Mouse (Mus musculus): ENCODE measurements around the gene Foxj1. TPM values are rescaled to one million over a fixed set of nuclear protein-coding genes. Genes with fewer than 3 reads are reported as not detected.
A peak's percentile ranks its signal among the peaks of the same experiment; 100 is the strongest.

Foxj1 gene
- polyA plus RNA-seq, 1 experiment, result 0.08 TPM

DNA sequence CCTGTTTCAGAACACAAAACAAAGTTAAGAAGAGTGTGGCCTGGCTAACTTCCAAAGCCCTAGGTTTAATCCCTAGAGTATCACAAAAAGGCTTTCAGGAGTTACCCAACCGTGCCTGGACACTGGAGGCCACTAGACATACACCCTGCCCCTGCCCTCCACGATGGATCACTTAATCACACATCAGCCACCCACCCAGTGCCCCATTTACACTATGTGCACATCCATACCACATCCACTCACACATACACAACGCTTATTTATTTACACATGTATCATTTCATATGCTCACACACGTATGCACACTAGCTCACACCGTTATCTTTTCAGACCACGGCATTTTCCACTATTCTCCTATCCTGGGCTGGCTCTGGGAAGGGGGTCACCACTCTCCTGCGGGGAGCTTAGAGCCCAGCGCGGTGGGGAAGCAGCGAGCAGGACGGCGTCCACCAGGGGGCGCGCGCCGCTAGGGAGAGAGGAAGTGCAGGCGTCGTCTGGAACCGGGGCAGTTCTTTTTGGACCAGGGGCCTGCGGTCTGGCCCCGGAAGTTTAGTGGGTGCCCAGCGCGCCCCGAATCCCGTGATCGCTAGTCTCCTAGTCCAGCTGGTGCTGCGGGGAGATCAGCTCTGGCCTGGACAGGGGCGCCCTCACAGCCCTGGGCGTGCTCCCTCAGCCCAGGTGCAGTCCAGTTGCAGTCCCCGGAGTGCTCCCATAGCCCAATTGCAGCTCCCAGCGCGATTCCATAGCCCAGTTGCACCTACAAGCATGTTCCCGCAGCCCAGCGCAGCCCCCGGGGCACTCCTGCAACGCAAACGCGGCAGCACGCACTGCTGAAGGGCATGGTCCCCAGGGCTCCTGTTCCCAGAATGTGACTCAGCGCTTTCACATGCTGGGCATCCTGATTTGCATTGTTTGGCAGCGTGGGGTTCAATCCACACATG is 16.2 kb downstream of the Foxj1 start:
- no peaks in the 10 kb centered on the region for H3K27me3 ChIP-seq (ENCODE audit: control insufficient read depth, insufficient read depth, insufficient read length)
- TF ChIP-seq POLR2A (IDR thresholded peaks at IDR 0.05; ENCODE audit: insufficient read length, low read depth) (no peak), MYOG (IDR thresholded peaks at IDR 0.05; ENCODE audit: control insufficient read depth in 1 of 3, insufficient read depth in 1 of 3, insufficient read length in 2 of 3, low read depth in 2 of 3) (no peak), REST (IDR thresholded peaks at IDR 0.05; ENCODE audit: insufficient read depth, insufficient read length) (no peak), MAX (IDR thresholded peaks at IDR 0.05; ENCODE audit: low read depth) (no peak), E2F4 (IDR thresholded peaks at IDR 0.05; ENCODE audit: insufficient read depth) (no peak), CEBPB (IDR thresholded peaks at IDR 0.05; ENCODE audit: insufficient read depth, poor library complexity, severe bottlenecking) (no peak), MYOD1 (IDR thresholded peaks at IDR 0.05; ENCODE audit: control insufficient read depth in 1 of 3, insufficient read length in 2 of 3, low read depth in 2 of 3) (no peak)
- no peaks in the 10 kb centered on the region for H3K36me3 ChIP-seq (ENCODE audit: control insufficient read depth, insufficient read depth)
- peak overlapping the region; percentile 13 for H3K4me3 ChIP-seq
- H3K4me2 ChIP-seq (ENCODE audit: low read depth), result peak overlapping the region; percentile 99
- no peaks in the 10 kb centered on the region for H3K79me2 ChIP-seq (ENCODE audit: control insufficient read depth, insufficient read depth)
- no peak overlapping the region for H3ac ChIP-seq (ENCODE audit: control insufficient read depth, insufficient read length)

- Histone ChIP-seq H3K4me3 (no peak overlapping the region), H3K79me2 (ENCODE audit: control insufficient read depth, insufficient read depth) (no peaks in the 10 kb centered on the region), H3K4me2 (ENCODE audit: low read depth) (no peak overlapping the region), H3ac (ENCODE audit: control insufficient read depth, insufficient read length) (no peak overlapping the region), H3K27me3 (ENCODE audit: control insufficient read depth, insufficient read depth, insufficient read length) (no peaks in the 10 kb centered on the region), H3K36me3 (ENCODE audit: control insufficient read depth, insufficient read depth) (no peaks in the 10 kb centered on the region)
- no peak for TF ChIP-seq CEBPB (IDR thresholded peaks at IDR 0.05; ENCODE audit: insufficient read depth, poor library complexity, severe bottlenecking)
- no peak for TF ChIP-seq SRF (IDR thresholded peaks at IDR 0.05; ENCODE audit: control insufficient read depth, insufficient read length, low read depth)
- TF ChIP-seq POLR2AphosphoS2 (IDR thresholded peaks at IDR 0.05; ENCODE audit: insufficient read length, low read depth), result no peak
- peak; percentile 59 to 94 (median 93) for TF ChIP-seq MYOG (IDR thresholded peaks at IDR 0.05; ENCODE audit: control insufficient read depth in 1 of 3, insufficient read depth in 1 of 3, insufficient read length in 2 of 3, low read depth in 2 of 3)
- no peak for TF ChIP-seq E2F4 (IDR thresholded peaks at IDR 0.05; ENCODE audit: insufficient read depth)
- TF ChIP-seq MYOD1 (IDR thresholded peaks at IDR 0.05; ENCODE audit: control insufficient read depth in 1 of 3, insufficient read length in 2 of 3, low read depth in 2 of 3), result peak; percentile 31 to 88 (median 86)
- TF ChIP-seq MAX (IDR thresholded peaks at IDR 0.05; ENCODE audit: low read depth), result no peak
- TF ChIP-seq TCF3 (IDR thresholded peaks at IDR 0.05; ENCODE audit: insufficient read length, low read depth), result peak; percentile 60
- no peak for TF ChIP-seq POLR2A (IDR thresholded peaks at IDR 0.05; ENCODE audit: insufficient read length, low read depth)
- peak; percentile 61 for TF ChIP-seq TCF12 (IDR thresholded peaks at IDR 0.05; ENCODE audit: insufficient read depth, poor library complexity, severe bottlenecking)
- no peak for TF ChIP-seq REST (IDR thresholded peaks at IDR 0.05; ENCODE audit: insufficient read depth, insufficient read length)
- TF ChIP-seq USF1 (IDR thresholded peaks at IDR 0.05; ENCODE audit: low read depth), result no peak
Measured at GRCm38 (mm10) chr11:116312359-116312758, 22.8 kb downstream of the Foxj1 start.

DNA sequence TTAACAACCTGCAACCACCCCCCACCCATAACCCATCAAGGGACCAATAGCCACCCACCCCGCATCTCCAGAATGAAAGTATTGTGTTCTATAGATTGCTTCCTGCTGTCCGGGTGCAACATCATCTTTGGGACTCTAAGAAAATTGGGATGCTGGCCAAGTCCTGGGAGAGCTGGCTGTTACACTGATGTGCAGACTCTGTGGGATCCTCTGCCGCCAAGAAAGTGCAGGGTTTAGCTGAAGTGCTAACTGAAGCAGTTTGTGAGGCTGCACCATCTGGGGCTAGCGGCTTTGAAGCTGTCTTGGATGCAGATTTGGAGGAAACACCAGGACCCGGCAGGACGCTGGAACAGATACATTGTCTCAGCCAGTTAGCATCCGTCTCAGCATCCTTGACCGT is 24.0 kb downstream of the Foxj1 start:
- TF ChIP-seq SRF (IDR thresholded peaks at IDR 0.05; ENCODE audit: control insufficient read depth, insufficient read length, low read depth) (no peak), TCF12 (IDR thresholded peaks at IDR 0.05; ENCODE audit: insufficient read depth, poor library complexity, severe bottlenecking) (no peak), REST (IDR thresholded peaks at IDR 0.05; ENCODE audit: insufficient read depth, insufficient read length) (no peak), MAX (IDR thresholded peaks at IDR 0.05; ENCODE audit: low read depth) (no peak), USF1 (IDR thresholded peaks at IDR 0.05; ENCODE audit: low read depth) (no peak), POLR2A (IDR thresholded peaks at IDR 0.05; ENCODE audit: insufficient read length, low read depth) (no peak), E2F4 (IDR thresholded peaks at IDR 0.05; ENCODE audit: insufficient read depth) (no peak), CEBPB (IDR thresholded peaks at IDR 0.05; ENCODE audit: insufficient read depth, poor library complexity, severe bottlenecking) (no peak), MYOG (IDR thresholded peaks at IDR 0.05; ENCODE audit: control insufficient read depth in 1 of 3, insufficient read depth in 1 of 3, insufficient read length in 2 of 3, low read depth in 2 of 3) (no peak)
- Histone ChIP-seq H3K4me3 (no peak overlapping the region), H3ac (ENCODE audit: control insufficient read depth, insufficient read length) (no peak overlapping the region), H3K27me3 (ENCODE audit: control insufficient read depth, insufficient read depth, insufficient read length) (no peaks in the 10 kb centered on the region), H3K36me3 (ENCODE audit: control insufficient read depth, insufficient read depth) (no peaks in the 10 kb centered on the region), H3K4me2 (ENCODE audit: low read depth) (no peak overlapping the region), H3K79me2 (ENCODE audit: control insufficient read depth, insufficient read depth) (peaks cover under 1% of the 10 kb centered on the region)

GRCm38 (mm10) chr11:116309601-116310000 is 25.6 kb downstream of the Foxj1 start:
- TF ChIP-seq MYOD1 (IDR thresholded peaks at IDR 0.05; ENCODE audit: control insufficient read depth in 1 of 3, insufficient read length in 2 of 3, low read depth in 2 of 3), result no peak
- no peak for TF ChIP-seq MYOG (IDR thresholded peaks at IDR 0.05; ENCODE audit: control insufficient read depth in 1 of 3, insufficient read depth in 1 of 3, insufficient read length in 2 of 3, low read depth in 2 of 3)

More at GRCm38 (mm10) chr11:116309601-116310000, 25.6 kb downstream of the Foxj1 start:
- Histone ChIP-seq H3K4me3 (no peak overlapping the region), H3K4me2 (ENCODE audit: low read depth) (no peak overlapping the region), H3ac (ENCODE audit: control insufficient read depth, insufficient read length) (no peak overlapping the region), H3K36me3 (ENCODE audit: control insufficient read depth, insufficient read depth) (peaks cover under 1% of the 10 kb centered on the region), H3K27me3 (ENCODE audit: control insufficient read depth, insufficient read depth, insufficient read length) (no peaks in the 10 kb centered on the region), H3K79me2 (ENCODE audit: control insufficient read depth, insufficient read depth) (peaks cover 10% of the 10 kb centered on the region)
